Comparison of ENCODE assay signal across 33 mouse cellular contexts in the genomic region with DNA sequence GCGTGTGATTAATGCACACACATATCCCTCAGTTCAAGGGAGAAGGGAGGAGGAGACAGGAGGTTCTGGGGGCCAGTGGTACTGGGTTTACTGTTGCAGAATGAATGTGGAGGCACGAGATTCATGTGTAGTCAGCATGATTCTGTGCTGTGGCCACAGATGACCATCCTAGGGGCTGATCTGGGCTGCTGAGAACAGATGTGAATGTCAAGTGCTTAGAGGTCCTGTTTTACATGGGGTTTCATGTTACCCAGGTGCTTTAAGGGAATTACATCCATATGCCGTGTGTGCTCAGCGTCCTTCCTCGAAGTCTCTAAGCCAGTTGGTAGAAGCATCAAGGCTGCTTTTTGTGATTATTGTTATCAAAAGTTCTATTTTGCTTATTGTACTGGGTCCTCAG. TPM values are rescaled to one million over a fixed set of nuclear protein-coding genes. Genes with fewer than 3 reads are reported as not detected.
DNase-seq lines count a peak whose midpoint lies in the region; ATAC-seq lines count a peak whose summit lies in the region.
"Had no signal": no experiment of that assay in that cellular context is flagged by ENCODE, and none has a peak within 500 bp of the region (broad histone marks: within the 10 kb centered on the region; RNA-seq: fewer than 3 reads in every experiment).

No protein-coding gene starts in this region.

- WGBS in limb, embryonic 10.5 days = 66% methylated on average over 5 of the region's 5 CpGs
- WGBS in limb, embryonic 13.5 days = 29% methylated on average over 5 of the region's 5 CpGs

- H3K4me1 ChIP-seq in limb, embryonic 10.5 days = peaks cover 10% of the 10 kb centered on the region; the same call in 1 of the 2 replicates
- H3K4me1 ChIP-seq in limb, embryonic 13.5 days = peaks cover 11% of the 10 kb centered on the region
- H3K4me1 ChIP-seq: forebrain, embryonic 10.5 days; forebrain, embryonic 13.5 days; hindbrain, embryonic 10.5 days; hindbrain, embryonic 13.5 days had no signal

- peaks cover 61% of the 10 kb centered on the region for H3K36me3 ChIP-seq in limb, embryonic 10.5 days
- H3K36me3 ChIP-seq in limb, embryonic 13.5 days = peaks cover 57% of the 10 kb centered on the region

- no peaks in the 10 kb centered on the region for H3K27me3 ChIP-seq in limb, embryonic 10.5 days (ENCODE audit: low read depth, poor library complexity, severe bottlenecking)
- H3K27me3 ChIP-seq in limb, embryonic 13.5 days = no peaks in the 10 kb centered on the region
- H3K27me3 ChIP-seq: forebrain, embryonic 13.5 days; heart, embryonic 13.5 days; hindbrain, embryonic 13.5 days had no signal

- H3K9ac ChIP-seq in limb, embryonic 13.5 days = no peak overlapping the region
- H3K9ac ChIP-seq: forebrain, embryonic 13.5 days; heart, embryonic 13.5 days; hindbrain, embryonic 13.5 days had no signal

- no peak overlapping the region for H3K4me2 ChIP-seq in limb, embryonic 13.5 days (replicated peaks)
- H3K4me2 ChIP-seq: forebrain, embryonic 13.5 days; heart, embryonic 13.5 days; hindbrain, embryonic 13.5 days had no signal

- DNase-seq in heart, adult 11 months = peak; percentile 71
- DNase-seq in heart, postnatal 14 days = no peak
- DNase-seq in limb, embryonic 10.5 days (ENCODE audit: low spot score) = peak; percentile 32
- no peak for DNase-seq in thymus, adult 18-20 months
- no peak for DNase-seq in gastrocnemius, adult 18-20 months (ENCODE audit: low spot score)
- DNase-seq: adrenal gland, adult 2 months; adrenal gland, postnatal 14 days; cerebellum, adult 11-12 months; cerebellum, adult 8-10 months; cerebellum, postnatal 10 days; cerebellum, postnatal 36 days; gastrocnemius, postnatal 25 days; heart, adult 2 months had no signal

- H3K27ac ChIP-seq in limb, embryonic 10.5 days = no peak overlapping the region
- no peak overlapping the region for H3K27ac ChIP-seq in limb, embryonic 13.5 days
- H3K27ac ChIP-seq: forebrain, embryonic 10.5 days; forebrain, embryonic 13.5 days; heart, adult 2 months; heart, embryonic 10.5 days; heart, embryonic 13.5 days; hindbrain, embryonic 10.5 days; hindbrain, embryonic 13.5 days had no signal

- no peaks in the 10 kb centered on the region for H3K9me3 ChIP-seq in limb, embryonic 10.5 days (replicated peaks)
- H3K9me3 ChIP-seq in limb, embryonic 13.5 days = no peaks in the 10 kb centered on the region
- H3K9me3 ChIP-seq: forebrain, embryonic 10.5 days; forebrain, embryonic 13.5 days; heart, embryonic 10.5 days; heart, embryonic 13.5 days; hindbrain, embryonic 10.5 days; hindbrain, embryonic 13.5 days had no signal

- peak; percentile 24; the same call in 1 of the 2 replicates for ATAC-seq in limb, embryonic 13.5 days (ENCODE audit: low FRiP score, low read depth)
- ATAC-seq: CD4-positive, CD25-positive, alpha-beta regulatory T cell, adult 4 months; forebrain, embryonic 13.5 days; forebrain, embryonic 16.5 days; hindbrain, embryonic 16.5 days; inflammation-experienced regulatory T-cells, adult 6 months; intestine, embryonic 16.5 days had no signal

- no peak overlapping the region for H3K4me3 ChIP-seq in limb, embryonic 10.5 days
- H3K4me3 ChIP-seq in limb, embryonic 13.5 days = no peak overlapping the region
- H3K4me3 ChIP-seq: forebrain, embryonic 10.5 days; forebrain, embryonic 13.5 days; heart, adult 2 months; heart, embryonic 10.5 days; heart, embryonic 13.5 days; hindbrain, embryonic 10.5 days; hindbrain, embryonic 13.5 days had no signal

- intact Hi-C loops in heart, postnatal 14 days (cut with DNase I) = no loop called here

RNA-seq across cellular contexts. Expression of a gene that starts 51.1 kb away (rescaled TPM):
- total RNA-seq in heart, postnatal 14 days (2021) = not detected
- polyA plus RNA-seq in limb, embryonic 10.5 days (2016; fragmentation: Nextera tagmentation; extraction: Ambion mirVana) = not detected in 2 replicates
- polyA plus RNA-seq in limb, embryonic 13.5 days (2015; fragmentation: Nextera tagmentation; extraction: Ambion mirVana) = 0.18 TPM in 1 of 2 replicates, not detected in the other
- not detected for total RNA-seq in gastrocnemius, adult 18-20 months (2021)
- total RNA-seq: adrenal gland, adult 2 months; adrenal gland, postnatal 14 days; adrenal gland, postnatal 4 days; gastrocnemius, adult 8-10 months; gastrocnemius, postnatal 25 days; heart, adult 2 months; MEL had no signal
- polyA plus RNA-seq: C2C12; CD4-positive, CD25-positive, alpha-beta regulatory T cell, adult 4 months; cortical plate, adult 2 months; embryonic facial prominence, embryonic 14.5 days; forebrain, embryonic 10.5 days; frontal cortex, adult 2 months; heart, adult 2 months; heart, embryonic 10.5 days; heart, embryonic 16.5 days; inflammation-experienced regulatory T-cells, adult 6 months; intestine, embryonic 16.5 days had no signal

Comparison
In these comparisons a context has a peak if more than half of its experiments do, and no peak if none do; other contexts are left out.
1. DNase-seq: peak in heart, adult 11 months (single experiment) and limb, embryonic 10.5 days (single experiment); none in heart, postnatal 14 days (0 of 2), thymus, adult 18-20 months (0 of 2) and gastrocnemius, adult 18-20 months (single experiment).